8 mouse cellular contexts compared by ENCODE assay signal in genomic region chr14:105902807-105903206, GRCm38 (mm10). TPM values are rescaled to one million over a fixed set of nuclear protein-coding genes. Genes with fewer than 3 reads are reported as not detected.
DNase-seq lines count a peak whose midpoint lies in the region; ATAC-seq and TF ChIP-seq lines count a peak whose summit lies in the region.
"Had no signal": no experiment of that assay in that cellular context is flagged by ENCODE, and none has a peak within 500 bp of the region (broad histone marks: within the 10 kb centered on the region; RNA-seq: fewer than 3 reads in every experiment).

No protein-coding gene starts in this region.

- TF ChIP-seq CTCF in hindbrain, postnatal 0 days (IDR thresholded peaks at IDR 0.05; ENCODE audit: low read depth): peak; percentile 51

- no peaks in the 10 kb centered on the region for H3K27me3 ChIP-seq in hindbrain, postnatal 0 days (ENCODE audit: insufficient read depth, low read length)
- no peaks in the 10 kb centered on the region for H3K27me3 ChIP-seq in hindbrain, embryonic 10.5 days (ENCODE audit: insufficient read depth, poor library complexity, severe bottlenecking)
- H3K27me3 ChIP-seq in forebrain, embryonic 16.5 days (replicated peaks; ENCODE audit: control insufficient read depth, insufficient read depth, low read length): no peaks in the 10 kb centered on the region
- H3K27me3 ChIP-seq: limb, embryonic 13.5 days had no signal

- H3K9ac ChIP-seq in hindbrain, postnatal 0 days (replicated peaks; ENCODE audit: low read length): no peak overlapping the region
- H3K9ac ChIP-seq in forebrain, embryonic 16.5 days (replicated peaks; ENCODE audit: low read depth, low read length): no peak overlapping the region
- H3K9ac ChIP-seq: limb, embryonic 13.5 days had no signal

- H3K4me2 ChIP-seq in hindbrain, postnatal 0 days (ENCODE audit: low read depth, low read length): no peak overlapping the region
- no peak overlapping the region for H3K4me2 ChIP-seq in forebrain, embryonic 16.5 days (ENCODE audit: low read length)
- H3K4me2 ChIP-seq: limb, embryonic 13.5 days had no signal

- no peak for DNase-seq in hindbrain, postnatal 0 days (ENCODE audit: low spot score)
- no peak for DNase-seq in hindbrain, embryonic 10.5 days (ENCODE audit: low spot score)
- DNase-seq in CD4-positive, CD25-positive, alpha-beta regulatory T cell, adult 2 months (ENCODE audit: low read depth, low spot score): peak; percentile 65
- peak; percentile 92 for DNase-seq in R1 (ENCODE audit: low read depth, low spot score)
- peak; percentile 30 for DNase-seq in kidney, postnatal 14 days
- peak; percentile 27 to 29 for DNase-seq in spleen, postnatal 14 days (ENCODE audit: low spot score in 2 of 2)

- 88% methylated on average over 7 of the region's 7 CpGs for WGBS in hindbrain, postnatal 0 days
- WGBS in hindbrain, embryonic 10.5 days: 84% methylated on average over 7 of the region's 7 CpGs
- 86% methylated on average over 7 of the region's 7 CpGs for WGBS in forebrain, embryonic 16.5 days

- H3K27ac ChIP-seq in hindbrain, postnatal 0 days: no peak overlapping the region
- no peak overlapping the region for H3K27ac ChIP-seq in hindbrain, embryonic 10.5 days
- no peak overlapping the region for H3K27ac ChIP-seq in forebrain, embryonic 16.5 days (ENCODE audit: low read length)
- H3K27ac ChIP-seq: limb, embryonic 13.5 days had no signal

- no peaks in the 10 kb centered on the region for H3K4me1 ChIP-seq in hindbrain, postnatal 0 days (ENCODE audit: insufficient read depth, low read length)
- H3K4me1 ChIP-seq in hindbrain, embryonic 10.5 days (replicated peaks): peaks cover 12% of the 10 kb centered on the region
- H3K4me1 ChIP-seq in forebrain, embryonic 16.5 days (replicated peaks; ENCODE audit: control insufficient read depth, insufficient read depth, low read length): peaks cover 6% of the 10 kb centered on the region

- no peaks in the 10 kb centered on the region for H3K36me3 ChIP-seq in hindbrain, postnatal 0 days (ENCODE audit: insufficient read depth, low read length)
- no peaks in the 10 kb centered on the region for H3K36me3 ChIP-seq in hindbrain, embryonic 10.5 days
- no peaks in the 10 kb centered on the region for H3K36me3 ChIP-seq in forebrain, embryonic 16.5 days (ENCODE audit: control insufficient read depth, insufficient read depth)
- H3K36me3 ChIP-seq: limb, embryonic 13.5 days had no signal

- no peaks in the 10 kb centered on the region for H3K9me3 ChIP-seq in hindbrain, postnatal 0 days (ENCODE audit: low read length)
- H3K9me3 ChIP-seq in hindbrain, embryonic 10.5 days: no peaks in the 10 kb centered on the region
- H3K9me3 ChIP-seq in forebrain, embryonic 16.5 days (ENCODE audit: control insufficient read depth, low read length): no peaks in the 10 kb centered on the region

- ATAC-seq in hindbrain, postnatal 0 days: no peak
- no peak for ATAC-seq in forebrain, embryonic 16.5 days

- H3K4me3 ChIP-seq in hindbrain, postnatal 0 days (ENCODE audit: low read length): no peak overlapping the region
- H3K4me3 ChIP-seq in hindbrain, embryonic 10.5 days: no peak overlapping the region
- H3K4me3 ChIP-seq in forebrain, embryonic 16.5 days (replicated peaks; ENCODE audit: low read length): no peak overlapping the region
- H3K4me3 ChIP-seq: limb, embryonic 13.5 days had no signal

RNA-seq across cellular contexts. Expression of gene Spry2, which starts 6.2 kb away (rescaled TPM):
- total RNA-seq in hindbrain, postnatal 0 days (2014; rRNA removed): 33.5 and 38.4 TPM in 2 replicates
- polyA plus RNA-seq in hindbrain, postnatal 0 days (2015; fragmentation: Nextera tagmentation; extraction: Ambion mirVana): 61.7 and 71.4 TPM in 2 replicates
- 30.1 and 31.7 TPM in 2 replicates for polyA plus RNA-seq in hindbrain, embryonic 10.5 days (2016; fragmentation: Nextera tagmentation; extraction: Ambion mirVana)
- 29.6 and 39.0 TPM in 2 replicates for polyA plus RNA-seq in forebrain, embryonic 16.5 days (2015; fragmentation: Nextera tagmentation; extraction: Ambion mirVana)

Comparison
In these comparisons a context has a peak if more than half of its experiments do, and no peak if none do; other contexts are left out.
1. DNase-seq: peak in CD4-positive, CD25-positive, alpha-beta regulatory T cell, adult 2 months (single experiment), R1 (single experiment), kidney, postnatal 14 days (single experiment) and spleen, postnatal 14 days (2 of 2); none in hindbrain, postnatal 0 days (single experiment) and hindbrain, embryonic 10.5 days (single experiment).